Mouse (Mus musculus): ENCODE results near the gene Gm10436.
"Not testable (repeated sequence)": the region's sequence is repeated elsewhere in the genome, so short reads cannot be mapped to it uniquely, and the experiment has no call there.

The Gm10436 gene

DNA sequence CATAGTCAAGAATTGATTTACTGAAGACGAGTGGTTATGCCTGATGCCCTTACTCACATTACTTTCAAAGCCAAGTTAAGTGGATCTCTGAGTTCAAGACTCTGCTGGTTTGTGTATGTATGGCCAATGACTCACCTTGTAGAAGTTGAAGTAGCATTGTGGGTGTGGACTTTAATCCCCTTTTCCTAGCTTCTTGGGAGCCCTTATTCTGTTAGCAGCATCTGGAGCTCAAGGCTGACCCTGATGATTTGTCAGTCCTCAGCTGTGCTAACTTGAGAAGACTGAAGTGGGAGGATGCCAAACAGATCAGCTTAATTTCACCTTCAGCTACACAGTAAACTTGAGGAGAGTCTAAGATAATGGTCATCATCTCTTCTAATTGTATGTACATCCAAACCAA, at the start of gene Gm10436:
Gm10436 (minus strand) TSS at position 101 of the 400 bp plus-strand sequence.
- CTCF ChIA-PET = not testable (repeated sequence)

DNA sequence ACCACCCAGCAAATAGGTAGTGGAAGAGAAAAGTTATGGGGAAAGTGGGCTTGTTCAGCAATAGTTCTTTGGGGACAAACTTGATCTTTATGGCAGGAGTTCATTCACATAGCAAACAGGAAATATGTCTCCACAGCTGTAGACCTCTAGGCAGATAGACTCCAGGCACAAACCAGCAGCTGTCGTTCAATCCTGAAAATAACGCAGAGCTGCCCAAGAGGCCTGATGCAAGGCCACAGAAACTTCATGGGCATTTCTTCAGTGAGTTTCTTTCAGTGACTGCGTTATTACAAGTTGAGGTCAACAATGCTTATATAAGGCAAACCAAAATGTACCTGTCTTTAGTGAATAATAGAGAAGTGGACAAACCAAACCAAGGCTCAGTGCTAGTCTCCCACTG, 37.5 kb upstream of the Gm10436 start:
- CTCF ChIA-PET = no interaction called here

DNA sequence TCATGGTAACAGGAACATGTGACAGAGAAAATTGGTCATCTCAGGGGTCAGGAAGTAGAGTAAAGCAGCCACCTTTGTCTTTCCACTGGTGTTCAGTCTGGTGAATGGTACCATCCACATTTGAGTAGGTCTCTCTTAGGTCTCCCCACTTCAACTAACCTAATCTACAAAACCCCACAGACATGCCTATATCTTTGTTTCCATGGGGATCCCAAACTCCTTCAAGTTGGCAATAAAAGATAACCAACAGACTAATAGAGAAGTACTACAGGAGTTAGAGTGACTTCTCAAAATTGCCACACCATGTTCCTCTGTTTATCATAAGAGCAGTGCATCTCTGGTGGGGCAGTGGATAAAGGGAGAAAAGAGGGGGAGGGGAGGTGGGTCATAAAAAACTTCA, 36.2 kb upstream of the Gm10436 start:
- CTCF ChIA-PET = not testable (repeated sequence)

DNA sequence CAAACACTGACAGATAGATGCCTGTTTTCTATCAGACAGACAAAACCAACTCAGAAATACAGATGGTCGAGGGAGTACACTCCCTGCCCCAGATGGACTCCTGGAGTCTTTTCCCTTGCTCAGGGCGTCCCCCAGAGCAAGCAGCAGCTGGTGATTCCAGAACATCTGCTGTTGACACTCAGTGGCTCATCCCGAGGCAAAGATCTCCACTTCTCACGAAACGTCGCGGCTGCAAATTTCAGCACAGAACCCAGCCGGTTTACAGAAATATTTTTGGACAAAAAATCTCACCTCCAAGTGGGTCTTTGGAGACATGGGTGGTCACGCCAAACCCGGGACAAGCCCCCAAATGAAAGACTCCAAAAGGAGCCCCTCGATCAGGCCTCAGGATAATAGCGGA, 32.7 kb upstream of the Gm10436 start:
- CTCF ChIA-PET = no interaction called here

DNA sequence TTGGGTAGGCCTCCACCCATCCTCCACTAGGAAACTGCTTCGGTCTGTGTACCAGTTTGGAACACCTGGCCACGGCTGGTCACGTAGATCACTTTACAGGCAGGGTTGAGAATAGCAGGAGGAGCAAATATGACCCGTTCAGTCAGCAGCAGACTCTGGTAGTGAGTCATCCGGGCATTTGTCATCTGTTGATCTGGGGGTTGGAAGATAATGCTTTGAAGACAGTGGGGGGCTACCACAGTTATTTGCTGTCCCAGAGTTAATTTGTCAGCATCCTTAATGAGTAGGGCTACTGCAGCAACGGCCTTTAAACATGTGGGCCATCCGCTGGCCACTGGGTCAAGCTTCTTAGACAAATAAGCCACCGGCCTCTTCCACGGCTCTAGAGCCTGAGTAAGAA, 29.6 kb upstream of the Gm10436 start:
- CTCF ChIA-PET = not testable (repeated sequence)

DNA sequence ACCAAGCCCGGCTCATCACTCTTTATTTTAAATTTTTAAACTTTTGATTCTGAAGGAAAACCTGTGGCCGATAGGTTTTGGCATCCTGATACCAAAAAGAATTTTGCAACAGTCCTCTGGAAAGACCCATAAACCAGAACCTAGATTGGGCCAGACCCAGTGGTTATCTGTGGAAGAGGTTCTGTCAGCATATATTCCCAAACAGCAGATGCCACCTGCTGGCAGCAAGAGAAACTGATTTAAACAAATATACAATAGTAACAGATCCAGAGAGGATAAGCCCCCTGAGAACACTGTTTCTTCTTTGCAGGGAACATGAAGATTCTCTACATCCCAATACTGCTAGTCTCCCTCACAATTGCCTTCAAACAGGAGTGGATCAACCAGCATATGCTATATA, 20.9 kb upstream of the Gm10436 start:
- CTCF ChIA-PET = no interaction called here

Measured in spleen, embryonic (tissue).